Mouse (Mus musculus): ENCODE results near the gene Sh3bp5. TPM values are rescaled to one million over a fixed set of nuclear protein-coding genes. Genes with fewer than 3 reads are reported as not detected.

Gene Sh3bp5
- total and polyA plus RNA-seq, 3 experiments: 27.0 to 58.3 (median 51.0) TPM

GRCm38 (mm10) chr14:31323849-31324792 is 111.8 kb downstream of the Sh3bp5 start, which contains the start of gene Dnah1:
TSS of gene Dnah1 (minus strand) at chr14:31323896.
- no peaks in the 10 kb centered on the region for H3K36me3 ChIP-seq (ENCODE audit: control insufficient read depth, insufficient read depth, low read length)
- H3K4me1 ChIP-seq (ENCODE audit: control insufficient read depth, insufficient read depth, low read length): peaks cover 3% of the 10 kb centered on the region; the same call in 1 of the 2 replicates
- peak; percentile 61 to 69 for DNase-seq
- peak within 1 kb of the TSS; percentile 2; the same call in 1 of the 2 replicates for H3K9ac ChIP-seq (ENCODE audit: low read depth, low read length)
- H3K27ac ChIP-seq: no peak within 1 kb of the TSS
- intact Hi-C loops (cut with DNase I): no loop called here
- H3K27me3 ChIP-seq (ENCODE audit: control insufficient read depth, insufficient read depth, low read length): no peaks in the 10 kb centered on the region
- WGBS: 25% methylated on average over 28 of the region's 28 CpGs
- no peaks in the 10 kb centered on the region for H3K79me2 ChIP-seq (replicated peaks; ENCODE audit: control insufficient read depth, insufficient read depth, low read length)
- TF ChIP-seq CTCF (IDR thresholded peaks at IDR 0.05): no peak
- no peak for TF ChIP-seq POLR2A (IDR thresholded peaks at IDR 0.05; ENCODE audit: insufficient read depth, low read depth, low read length)
- TF ChIP-seq EP300 (IDR thresholded peaks at IDR 0.05; ENCODE audit: insufficient read depth, low read depth, low read length): no peak
- H3K4me3 ChIP-seq: peak within 1 kb of the TSS; percentile 16

GRCm38 (mm10) chr14:31323189-31323588 is 112.7 kb downstream of the Sh3bp5 start:
- Histone ChIP-seq H3K4me3 (no peak overlapping the region; the same call in 1 of the 2 replicates), H3K36me3 (ENCODE audit: control insufficient read depth, insufficient read depth, low read length) (no peaks in the 10 kb centered on the region), H3K79me2 (replicated peaks; ENCODE audit: control insufficient read depth, insufficient read depth, low read length) (no peaks in the 10 kb centered on the region), H3K27ac (no peak overlapping the region), H3K27me3 (ENCODE audit: control insufficient read depth, insufficient read depth, low read length) (no peaks in the 10 kb centered on the region), H3K4me1 (ENCODE audit: control insufficient read depth, insufficient read depth, low read length) (peaks cover 3% of the 10 kb centered on the region; the same call in 1 of the 2 replicates), H3K9ac (ENCODE audit: low read depth, low read length) (no peak overlapping the region)
- no peak for TF ChIP-seq EP300 (IDR thresholded peaks at IDR 0.05; ENCODE audit: insufficient read depth, low read depth, low read length)
- DNase-seq: no peak
- 76% methylated on average over 4 of the region's 4 CpGs for WGBS
- intact Hi-C loops (cut with DNase I): no loop called here

GRCm38 (mm10) chr14:31322191-31322590 is 113.7 kb downstream of the Sh3bp5 start:
- Histone ChIP-seq H3K9ac (ENCODE audit: low read depth, low read length) (no peak overlapping the region), H3K79me2 (replicated peaks; ENCODE audit: control insufficient read depth, insufficient read depth, low read length) (no peaks in the 10 kb centered on the region), H3K27me3 (ENCODE audit: control insufficient read depth, insufficient read depth, low read length) (no peaks in the 10 kb centered on the region), H3K27ac (no peak overlapping the region), H3K4me3 (no peak overlapping the region), H3K36me3 (ENCODE audit: control insufficient read depth, insufficient read depth, low read length) (no peaks in the 10 kb centered on the region), H3K4me1 (ENCODE audit: control insufficient read depth, insufficient read depth, low read length) (peaks cover 3% of the 10 kb centered on the region; the same call in 1 of the 2 replicates)
- no peak for TF ChIP-seq CTCF (IDR thresholded peaks at IDR 0.05)
- TF ChIP-seq EP300 (IDR thresholded peaks at IDR 0.05; ENCODE audit: insufficient read depth, low read depth, low read length): no peak
- TF ChIP-seq POLR2A (IDR thresholded peaks at IDR 0.05; ENCODE audit: insufficient read depth, low read depth, low read length): no peak
- no peak for DNase-seq
- WGBS: 85% methylated on average over 3 of the region's 3 CpGs
- intact Hi-C loops (cut with DNase I): no loop called here

GRCm38 (mm10) chr14:31321181-31321580 is 114.7 kb downstream of the Sh3bp5 start:
- Histone ChIP-seq H3K36me3 (ENCODE audit: control insufficient read depth, insufficient read depth, low read length) (no peaks in the 10 kb centered on the region), H3K27ac (no peak overlapping the region), H3K4me3 (no peak overlapping the region), H3K9ac (ENCODE audit: low read depth, low read length) (no peak overlapping the region), H3K4me1 (ENCODE audit: control insufficient read depth, insufficient read depth, low read length) (peaks cover 3% of the 10 kb centered on the region; the same call in 1 of the 2 replicates), H3K79me2 (replicated peaks; ENCODE audit: control insufficient read depth, insufficient read depth, low read length) (no peaks in the 10 kb centered on the region), H3K27me3 (ENCODE audit: control insufficient read depth, insufficient read depth, low read length) (no peaks in the 10 kb centered on the region)
- intact Hi-C loops (cut with DNase I): no loop called here
- TF ChIP-seq EP300 (IDR thresholded peaks at IDR 0.05; ENCODE audit: insufficient read depth, low read depth, low read length): no peak
- TF ChIP-seq POLR2A (IDR thresholded peaks at IDR 0.05; ENCODE audit: insufficient read depth, low read depth, low read length): no peak
- TF ChIP-seq CTCF (IDR thresholded peaks at IDR 0.05): no peak
- DNase-seq: no peak
- 86% methylated on average over 11 of the region's 11 CpGs for WGBS

- H3K4me1 ChIP-seq (ENCODE audit: control insufficient read depth, insufficient read depth, low read length): peaks cover 3% of the 10 kb centered on the region; the same call in 1 of the 2 replicates
- no peak overlapping the region for H3K27ac ChIP-seq
- TF ChIP-seq EP300 (IDR thresholded peaks at IDR 0.05; ENCODE audit: insufficient read depth, low read depth, low read length) (no peak), CTCF (IDR thresholded peaks at IDR 0.05) (no peak), POLR2A (IDR thresholded peaks at IDR 0.05; ENCODE audit: insufficient read depth, low read depth, low read length) (no peak)
- H3K27me3 ChIP-seq (ENCODE audit: control insufficient read depth, insufficient read depth, low read length): no peaks in the 10 kb centered on the region
- 72% methylated on average over 10 of the region's 10 CpGs for WGBS
- no peaks in the 10 kb centered on the region for H3K79me2 ChIP-seq (replicated peaks; ENCODE audit: control insufficient read depth, insufficient read depth, low read length)
- H3K4me3 ChIP-seq: no peak overlapping the region
- H3K9ac ChIP-seq (ENCODE audit: low read depth, low read length): no peak overlapping the region
- intact Hi-C loops (cut with DNase I): no loop called here
- H3K36me3 ChIP-seq (ENCODE audit: control insufficient read depth, insufficient read depth, low read length): no peaks in the 10 kb centered on the region
- no peak for DNase-seq
Measured at GRCm38 (mm10) chr14:31319546-31319945, 116.3 kb downstream of the Sh3bp5 start.

- TF ChIP-seq EP300 (IDR thresholded peaks at IDR 0.05; ENCODE audit: insufficient read depth, low read depth, low read length) (no peak), CTCF (IDR thresholded peaks at IDR 0.05) (no peak), POLR2A (IDR thresholded peaks at IDR 0.05; ENCODE audit: insufficient read depth, low read depth, low read length) (no peak)
- no peak for DNase-seq
- no peaks in the 10 kb centered on the region for H3K27me3 ChIP-seq (ENCODE audit: control insufficient read depth, insufficient read depth, low read length)
- H3K9ac ChIP-seq (ENCODE audit: low read depth, low read length): no peak overlapping the region
- H3K79me2 ChIP-seq (replicated peaks; ENCODE audit: control insufficient read depth, insufficient read depth, low read length): no peaks in the 10 kb centered on the region
- no peaks in the 10 kb centered on the region for H3K36me3 ChIP-seq (ENCODE audit: control insufficient read depth, insufficient read depth, low read length)
- H3K4me1 ChIP-seq (ENCODE audit: control insufficient read depth, insufficient read depth, low read length): peaks cover 3% of the 10 kb centered on the region; the same call in 1 of the 2 replicates
- no peak overlapping the region for H3K4me3 ChIP-seq
- intact Hi-C loops (cut with DNase I): no loop called here
- 85% methylated on average over 3 of the region's 3 CpGs for WGBS
- H3K27ac ChIP-seq: no peak overlapping the region
Measured at GRCm38 (mm10) chr14:31317754-31318153, 118.1 kb downstream of the Sh3bp5 start.

Measured in heart, adult 2 months (tissue).